Mouse (Mus musculus) intestine, embryonic 14.5 days (tissue): ENCODE data around the gene Dld. TPM values are rescaled to one million over a fixed set of nuclear protein-coding genes. Genes with fewer than 3 reads are reported as not detected.

ENCODE experiments used
- ATAC-seq: fragments of 200-750 bp; cut with Nextera tagmentation; replicated peaks from 2 replicates; pipeline ENCODE4 v1.8.0; 2017; ENCODE audit warnings: low read depth, moderate number of reproducible peaks, moderate TSS enrichment, moderate library complexity; ENCODE audit not compliant: low FRiP score, low TSS enrichment
- DNase-seq: peaks from one replicate; pipeline ENCODE4 v3.0.0-alpha.2; 2018; ENCODE audit warnings: low spot score
- H3K27ac ChIP-seq: fragments of 300-500 bp; sonication (generic); 2 replicates; pipeline ENCODE4 v1.5.1; 2014; ENCODE audit warnings: low read depth, mild to moderate bottlenecking, control low read depth
- H3K27me3 ChIP-seq: fragments of 300-500 bp; sonication (generic); replicated peaks from 2 replicates; pipeline ENCODE4 v1.6.1; 2014; ENCODE audit warnings: low read length, control low read depth; ENCODE audit not compliant: control insufficient read depth, insufficient read depth
- H3K36me3 ChIP-seq: fragments of 300-500 bp; sonication (generic); 2 replicates; pipeline ENCODE4 v1.6.1; 2014; ENCODE audit warnings: low read length, control low read depth; ENCODE audit not compliant: control insufficient read depth, insufficient read depth
- H3K4me1 ChIP-seq: fragments of 300-500 bp; sonication (generic); replicated peaks from 2 replicates; pipeline ENCODE4 v1.6.1; 2014; ENCODE audit warnings: low read length, control low read depth, mixed read lengths; ENCODE audit not compliant: control insufficient read depth, insufficient read depth
- H3K4me2 ChIP-seq: fragments of 300-500 bp; sonication (generic); 2 replicates; pipeline ENCODE4 v1.6.1; 2014; ENCODE audit warnings: low read length
- H3K4me3 ChIP-seq: fragments of 300-500 bp; sonication (generic); 2 replicates; pipeline ENCODE4 v1.5.1; 2014; ENCODE audit warnings: low read depth, low read length, control low read depth, mixed read lengths
- H3K9ac ChIP-seq: fragments of 300-500 bp; sonication (generic); 2 replicates; pipeline ENCODE4 v1.6.1; 2014; ENCODE audit warnings: mild to moderate bottlenecking, low read length
- H3K9me3 ChIP-seq: fragments of 300-500 bp; sonication (generic); 2 replicates; pipeline ENCODE4 v1.6.1; 2016; ENCODE audit warnings: low read length, control low read depth; ENCODE audit not compliant: control insufficient read depth
- WGBS: fragments of 180-500 bp; shearing (Covaris S2); extraction: QIAGEN DNeasy Blood & Tissue Kit; methylation state at CpG from one replicate; pipeline ENCODE4 v1.1.7; 2014; 5-methylcytosine and 5-hydroxymethylcytosine counted together
- polyA plus RNA-seq: library from polyadenylated mRNA; unstranded; fragments of >200 nt; fragmentation: Nextera tagmentation; extraction: Ambion mirVana; gene quantifications from 2 replicates; pipeline ENCODE4 v1.2.1, GENCODE M21; 2014

Dld gene
- polyA plus RNA-seq, 1 experiment from 2014 or later, result 128 TPM

DNA sequence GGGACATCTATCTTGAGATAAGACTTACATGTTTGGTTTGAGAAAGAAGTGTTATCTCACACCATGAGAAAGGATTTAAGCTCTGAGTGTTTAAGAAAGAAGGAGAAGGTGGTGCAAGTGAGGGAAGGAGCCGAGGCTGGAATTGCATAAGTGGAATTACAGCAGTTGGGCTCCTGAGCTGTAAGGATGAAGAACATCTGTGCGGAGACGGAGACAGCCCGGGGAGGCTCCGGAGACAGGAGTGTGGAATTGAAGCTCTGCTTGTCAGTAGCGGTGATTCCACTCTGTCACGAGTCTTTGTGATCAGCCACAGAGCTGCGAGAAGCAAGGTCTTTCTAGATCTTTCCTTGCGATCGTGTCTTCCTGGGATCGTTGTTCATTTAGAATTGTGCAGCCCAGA lies 56.3 kb downstream of the Dld start:
- peak overlapping the region; percentile 17 for H3K4me2 ChIP-seq
- H3K4me1 ChIP-seq, result peaks cover 16% of the 10 kb centered on the region
- ATAC-seq, result 0 out of 2 replicates have a peak, but pooled peaks have one; percentile 15
- peaks cover 87% of the 10 kb centered on the region for H3K36me3 ChIP-seq
- H3K4me3 ChIP-seq, result no peak overlapping the region
- DNase-seq, result no peak
- 51% methylated on average over 11 of the region's 11 CpGs for WGBS
- H3K27me3 ChIP-seq, result no peaks in the 10 kb centered on the region
- H3K9me3 ChIP-seq, result no peaks in the 10 kb centered on the region
- no peak overlapping the region for H3K9ac ChIP-seq
- peak overlapping the region; percentile 40; the same call in 1 of the 2 replicates for H3K27ac ChIP-seq

DNA sequence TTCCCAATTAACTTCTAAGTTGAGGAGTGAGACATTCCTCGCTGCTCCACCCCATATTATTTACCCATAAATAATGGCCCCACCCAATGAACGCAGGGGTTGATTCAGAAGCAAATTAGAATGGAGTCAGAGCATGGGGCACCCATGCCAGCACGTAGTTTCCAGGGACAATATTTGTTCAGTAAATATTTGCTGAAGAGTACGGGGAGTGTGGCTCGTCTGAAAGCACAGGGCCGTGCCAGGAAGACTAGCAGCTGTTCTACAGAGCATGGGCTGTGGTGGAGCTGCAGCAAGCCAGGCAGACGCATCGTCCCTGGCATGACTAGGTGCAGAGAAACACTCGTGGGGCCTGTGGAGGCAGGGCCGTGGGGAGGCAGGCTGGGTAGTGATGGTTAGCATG lies 56.7 kb downstream of the Dld start:
- WGBS, result 35% methylated on average over 10 of the region's 10 CpGs
- H3K36me3 ChIP-seq, result peaks cover 86% of the 10 kb centered on the region

DNA sequence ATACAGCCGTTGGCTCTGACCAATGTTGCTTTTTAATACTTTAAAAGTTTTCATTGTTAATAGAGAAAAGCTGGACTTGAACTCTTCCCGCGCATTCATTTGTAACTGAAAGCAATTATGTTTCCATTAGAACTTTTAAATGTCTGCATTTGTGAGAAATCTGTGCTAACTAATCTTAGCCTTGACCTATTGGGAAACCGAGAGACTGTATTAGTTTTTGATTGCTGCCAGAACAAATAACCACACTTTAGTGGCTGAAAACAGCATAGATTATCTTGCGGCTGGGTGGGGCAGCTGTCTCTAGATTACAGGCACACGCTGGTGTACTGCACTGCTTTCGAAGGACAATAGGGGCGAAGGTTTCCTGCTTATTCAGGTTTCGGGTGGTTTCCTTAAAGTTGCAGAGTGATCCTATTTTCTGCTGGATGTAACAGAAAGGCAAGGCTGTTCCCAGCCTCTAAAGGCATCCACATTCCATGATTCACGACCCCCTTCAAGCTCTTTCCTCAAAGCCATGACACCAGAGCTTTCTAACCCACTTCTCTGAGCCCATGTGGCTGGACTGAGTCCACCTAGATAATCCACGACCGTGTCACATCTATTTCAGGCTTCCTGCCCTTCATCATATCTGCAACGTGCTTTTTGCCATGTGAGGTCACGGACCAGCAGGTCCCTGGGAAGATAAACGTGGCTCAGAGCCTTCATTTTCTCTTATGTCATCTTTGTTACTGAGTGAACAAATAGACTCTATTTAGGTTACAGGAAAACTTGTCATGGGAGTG lies 57.7 kb downstream of the Dld start:
- Histone ChIP-seq H3K27me3 (no peaks in the 10 kb centered on the region), H3K27ac (no peak overlapping the region), H3K9ac (no peak overlapping the region), H3K4me3 (no peak overlapping the region), H3K4me1 (peaks cover 16% of the 10 kb centered on the region), H3K36me3 (peaks cover 86% of the 10 kb centered on the region), H3K9me3 (peaks cover 8% of the 10 kb centered on the region; the same call in 1 of the 2 replicates), H3K4me2 (no peak overlapping the region)
- ATAC-seq (no peak), DNase-seq (no peak)
- WGBS, result 57% methylated on average over 15 of the region's 15 CpGs

More for the DNA sequence above, 56.7 kb downstream of the Dld start:
- Histone ChIP-seq H3K4me1 (peaks cover 16% of the 10 kb centered on the region), H3K27me3 (no peaks in the 10 kb centered on the region), H3K4me2 (peak overlapping the region; percentile 17), H3K4me3 (no peak overlapping the region), H3K9me3 (no peaks in the 10 kb centered on the region), H3K9ac (no peak overlapping the region), H3K27ac (peak overlapping the region; percentile 29; the same call in 1 of the 2 replicates)
- ATAC-seq (peak; percentile 51; the same call in 1 of the 2 replicates), DNase-seq (no peak)

DNA sequence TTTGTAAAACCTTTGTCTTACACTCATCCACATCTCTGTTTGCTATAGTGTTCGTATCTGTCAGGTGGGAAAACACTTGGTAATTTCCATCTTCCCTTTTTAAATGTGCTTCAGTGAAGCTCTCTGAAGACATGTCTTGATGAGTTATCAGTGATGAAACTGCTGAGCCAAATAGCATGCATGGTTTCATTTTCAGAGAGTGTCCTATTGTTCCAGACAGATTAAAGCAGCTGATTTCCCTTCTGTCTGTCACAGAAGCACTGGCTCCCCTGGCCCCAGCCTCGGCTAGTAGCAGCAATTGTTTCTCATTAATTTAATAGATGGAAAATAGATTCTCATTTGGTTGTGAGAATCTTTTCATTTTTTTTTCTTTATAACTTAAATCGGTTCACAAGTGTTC lies 60.3 kb downstream of the Dld start:
- H3K4me1 ChIP-seq, result peaks cover 16% of the 10 kb centered on the region
- WGBS, result 92% methylated on average over 3 of the region's 3 CpGs
- H3K9me3 ChIP-seq, result peaks cover 8% of the 10 kb centered on the region; the same call in 1 of the 2 replicates
- H3K36me3 ChIP-seq, result peaks cover 92% of the 10 kb centered on the region
- H3K4me2 ChIP-seq, result no peak overlapping the region
- no peak for ATAC-seq
- no peak overlapping the region for H3K4me3 ChIP-seq
- H3K9ac ChIP-seq, result no peak overlapping the region
- DNase-seq, result no peak
- no peaks in the 10 kb centered on the region for H3K27me3 ChIP-seq
- H3K27ac ChIP-seq, result no peak overlapping the region

DNA sequence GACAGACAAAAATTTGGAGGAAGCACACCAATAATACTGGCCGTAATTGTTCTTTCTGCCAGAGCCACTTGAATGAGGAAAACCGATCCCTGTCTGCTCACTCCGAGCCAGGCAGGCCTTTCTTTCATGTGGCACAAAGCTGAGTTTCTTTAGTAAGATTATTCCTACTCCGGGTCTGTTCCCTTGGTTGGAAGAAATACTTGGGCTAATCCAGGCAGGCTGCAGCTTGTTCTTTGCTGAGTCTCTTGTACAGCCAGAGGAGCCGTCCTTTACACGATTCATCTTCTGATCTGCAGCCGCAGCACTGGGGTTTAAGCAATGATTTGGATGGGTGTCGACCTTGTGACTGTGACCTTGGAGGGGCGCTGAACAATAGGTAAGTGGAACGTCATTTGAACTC lies 62.2 kb downstream of the Dld start:
- H3K27me3 ChIP-seq, result no peaks in the 10 kb centered on the region
- no peak overlapping the region for H3K9ac ChIP-seq
- no peak overlapping the region for H3K4me3 ChIP-seq
- H3K36me3 ChIP-seq, result peaks cover 94% of the 10 kb centered on the region
- H3K4me1 ChIP-seq, result peaks cover 8% of the 10 kb centered on the region
- no peak overlapping the region for H3K4me2 ChIP-seq
- no peak overlapping the region for H3K27ac ChIP-seq
- 95% methylated on average over 10 of the region's 10 CpGs for WGBS
- DNase-seq (no peak), ATAC-seq (no peak)
- peaks cover 8% of the 10 kb centered on the region; the same call in 1 of the 2 replicates for H3K9me3 ChIP-seq

DNA sequence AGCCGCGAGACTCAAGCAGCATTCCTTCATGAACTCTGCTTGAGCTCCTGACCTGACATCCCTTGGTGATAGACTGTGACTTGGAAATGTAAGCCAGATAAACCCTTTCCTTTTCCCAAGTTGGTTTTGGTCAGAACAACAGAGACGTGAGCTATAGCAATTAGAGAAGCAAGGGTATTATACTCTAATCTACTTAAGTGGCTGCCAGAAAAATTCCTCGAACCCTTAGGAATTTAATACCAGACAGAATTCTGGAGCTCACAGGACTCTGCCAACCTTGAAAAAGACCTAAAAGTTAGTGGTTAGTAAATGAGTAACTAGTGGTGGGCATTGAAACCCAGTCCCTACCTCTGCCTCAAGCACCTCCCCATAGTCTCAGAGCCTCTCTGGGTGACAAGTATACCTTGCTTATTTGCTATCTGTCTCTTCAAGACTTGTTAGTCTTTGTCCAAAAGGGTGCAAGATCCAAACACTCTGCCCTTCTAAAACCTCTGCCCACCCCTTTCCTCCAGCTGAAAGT lies 67.6 kb downstream of the Dld start:
- Histone ChIP-seq H3K9ac (no peak overlapping the region), H3K4me3 (no peak overlapping the region), H3K4me2 (no peak overlapping the region), H3K27ac (0 out of 2 replicates have a peak overlapping the region, but pooled peaks have one; percentile 8), H3K4me1 (peaks cover 5% of the 10 kb centered on the region; the same call in 1 of the 2 replicates), H3K9me3 (peaks cover under 1% of the 10 kb centered on the region; the same call in 1 of the 2 replicates), H3K36me3 (peaks cover 98% of the 10 kb centered on the region), H3K27me3 (no peaks in the 10 kb centered on the region)
- DNase-seq (no peak), ATAC-seq (no peak)
- 61% methylated on average over 4 of the region's 4 CpGs for WGBS

DNA sequence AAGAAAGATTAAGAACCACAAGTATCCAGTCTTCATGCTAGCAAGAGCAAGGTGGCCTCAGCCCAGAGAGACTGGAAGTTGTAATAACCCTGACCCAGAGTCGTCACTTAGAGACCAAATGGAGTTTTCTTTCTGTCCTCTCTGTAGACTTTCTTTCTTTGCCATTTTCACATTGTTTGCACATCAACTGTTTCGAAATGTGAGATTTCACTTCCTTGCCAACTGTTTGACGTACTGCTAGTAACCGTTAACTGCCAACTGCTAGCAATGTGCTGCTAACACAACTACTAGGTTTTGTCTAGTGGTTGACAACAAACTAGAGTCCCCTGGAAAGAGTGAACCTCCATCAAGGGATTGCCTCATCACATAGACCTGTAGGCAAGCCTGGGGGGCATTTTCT lies 68.1 kb downstream of the Dld start:
- 84% methylated on average over 4 of the region's 4 CpGs for WGBS
- no peak overlapping the region for H3K9ac ChIP-seq
- ATAC-seq, result no peak
- H3K4me2 ChIP-seq, result no peak overlapping the region
- DNase-seq, result no peak
- H3K9me3 ChIP-seq, result no peaks in the 10 kb centered on the region
- H3K27ac ChIP-seq, result no peak overlapping the region
- peaks cover 5% of the 10 kb centered on the region; the same call in 1 of the 2 replicates for H3K4me1 ChIP-seq
- H3K36me3 ChIP-seq, result peaks cover 98% of the 10 kb centered on the region
- no peak overlapping the region for H3K4me3 ChIP-seq
- H3K27me3 ChIP-seq, result no peaks in the 10 kb centered on the region

DNA sequence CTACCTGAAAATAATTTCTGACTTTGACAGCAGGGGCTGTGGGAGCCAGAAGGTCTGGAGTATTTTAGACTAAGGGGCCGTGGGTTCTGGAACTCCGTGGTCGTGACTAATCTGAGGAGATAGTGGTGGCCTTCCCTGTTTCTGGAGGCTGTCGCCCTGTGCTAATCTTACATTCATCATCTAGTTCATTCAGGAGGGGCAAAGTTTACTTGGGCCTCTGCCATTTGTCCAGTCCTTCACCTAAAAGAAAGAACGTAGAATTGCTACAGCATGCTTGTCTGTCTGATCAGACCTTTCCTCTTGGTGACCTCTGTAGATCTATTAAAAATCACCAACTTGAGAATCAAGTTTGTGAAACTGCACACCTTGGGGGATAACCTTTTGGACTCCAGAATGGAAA lies 69.0 kb downstream of the Dld start:
- peaks cover 98% of the 10 kb centered on the region for H3K36me3 ChIP-seq

More for the DNA sequence above, 69.0 kb downstream of the Dld start:
- H3K27ac ChIP-seq, result no peak overlapping the region
- no peaks in the 10 kb centered on the region for H3K27me3 ChIP-seq
- 62% methylated on average over 5 of the region's 5 CpGs for WGBS
- peaks cover 5% of the 10 kb centered on the region; the same call in 1 of the 2 replicates for H3K4me1 ChIP-seq
- no peak for DNase-seq
- H3K9ac ChIP-seq, result no peak overlapping the region
- no peaks in the 10 kb centered on the region for H3K9me3 ChIP-seq
- no peak overlapping the region for H3K4me2 ChIP-seq
- no peak overlapping the region for H3K4me3 ChIP-seq
- no peak for ATAC-seq
